Mouse (Mus musculus) stomach, embryonic 15.5 days (tissue): ENCODE results near the gene Slc12a8. TPM values are rescaled to one million over a fixed set of nuclear protein-coding genes. Genes with fewer than 3 reads are reported as not detected.

Experiments used
- polyA plus RNA-seq: library from polyadenylated mRNA; unstranded; fragments of >200 nt; fragmentation: Nextera tagmentation; extraction: Ambion mirVana; gene quantifications from 2 replicates; pipeline ENCODE4 v1.2.1, GENCODE M21; 2015

Slc12a8 gene
- polyA plus RNA-seq, 1 experiment from 2014 or later: 3.6 TPM

Other genes starting within 250 kb of the Slc12a8 start
- gene Zfp148, start 136.5 kb upstream of the Slc12a8 start, polyA plus RNA-seq: 53.3 and 55.9 TPM in 2 replicates
- gene Heg1, start 167.0 kb downstream of the Slc12a8 start, polyA plus RNA-seq: 22.1 and 23.4 TPM in 2 replicates